Comparison of ENCODE assay signal across 12 mouse cellular contexts in genomic region chr5:111270246-111271002, GRCm38 (mm10).
DNase-seq lines count a peak whose midpoint lies in the region; ATAC-seq and TF ChIP-seq lines count a peak whose summit lies in the region.
"Had no signal": no experiment of that assay in that cellular context is flagged by ENCODE, and none has a peak within 500 bp of the region (broad histone marks: within the 10 kb centered on the region; RNA-seq: fewer than 3 reads in every experiment).

No protein-coding gene starts in this region.

- no peaks in the 10 kb centered on the region for H3K9me3 ChIP-seq in hindbrain, embryonic 13.5 days
- peaks cover 5% of the 10 kb centered on the region for H3K9me3 ChIP-seq in hindbrain, embryonic 12.5 days (replicated peaks)
- H3K9me3 ChIP-seq in forebrain, embryonic 14.5 days (replicated peaks; ENCODE audit: control insufficient read depth, low read length): peaks cover 5% of the 10 kb centered on the region; the same call in 1 of the 2 replicates
- no peaks in the 10 kb centered on the region for H3K9me3 ChIP-seq in midbrain, embryonic 14.5 days (ENCODE audit: control insufficient read depth, low read length)
- H3K9me3 ChIP-seq: heart, embryonic 15.5 days had no signal

- no peak for TF ChIP-seq CTCF in brain, embryonic 14.5 days (IDR thresholded peaks at IDR 0.05; ENCODE audit: borderline replicate concordance, extremely low read depth, insufficient read depth, insufficient read length)

- H3K4me2 ChIP-seq in hindbrain, embryonic 13.5 days: no peak overlapping the region
- no peak overlapping the region for H3K4me2 ChIP-seq in hindbrain, embryonic 12.5 days (replicated peaks)
- H3K4me2 ChIP-seq in forebrain, embryonic 14.5 days (ENCODE audit: low read length): no peak overlapping the region
- H3K4me2 ChIP-seq in midbrain, embryonic 14.5 days (ENCODE audit: low read length): no peak overlapping the region
- H3K4me2 ChIP-seq: embryonic facial prominence, embryonic 12.5 days; heart, embryonic 15.5 days; limb, embryonic 12.5 days had no signal

- WGBS in hindbrain, embryonic 13.5 days: 49% methylated on average over 15 of the region's 15 CpGs
- WGBS in hindbrain, embryonic 12.5 days: 61% methylated on average over 15 of the region's 15 CpGs
- WGBS in forebrain, embryonic 14.5 days: 57% methylated on average over 15 of the region's 15 CpGs
- WGBS in midbrain, embryonic 14.5 days: 63% methylated on average over 15 of the region's 15 CpGs

- TF ChIP-seq POLR2A in brain, embryonic 14.5 days (IDR thresholded peaks at IDR 0.05; ENCODE audit: borderline replicate concordance, extremely low read depth, insufficient read depth, insufficient read length, poor library complexity, severe bottlenecking): no peak

- peaks cover 18% of the 10 kb centered on the region for H3K27me3 ChIP-seq in hindbrain, embryonic 13.5 days
- H3K27me3 ChIP-seq in hindbrain, embryonic 12.5 days: no peaks in the 10 kb centered on the region
- H3K27me3 ChIP-seq in forebrain, embryonic 14.5 days (replicated peaks; ENCODE audit: control insufficient read depth, insufficient read depth, low read length): no peaks in the 10 kb centered on the region
- H3K27me3 ChIP-seq in midbrain, embryonic 14.5 days (ENCODE audit: control insufficient read depth, insufficient read depth, low read length): no peaks in the 10 kb centered on the region
- H3K27me3 ChIP-seq: embryonic facial prominence, embryonic 12.5 days; heart, embryonic 15.5 days; limb, embryonic 12.5 days had no signal

- peak; percentile 38 for ATAC-seq in hindbrain, embryonic 13.5 days (ENCODE audit: low FRiP score)
- no peak for ATAC-seq in hindbrain, embryonic 12.5 days (ENCODE audit: low FRiP score)
- ATAC-seq in forebrain, embryonic 14.5 days: peak; percentile 83
- ATAC-seq in midbrain, embryonic 14.5 days (ENCODE audit: low FRiP score, low TSS enrichment): 0 out of 2 replicates have a peak, but pooled peaks have one; percentile 9

- H3K9ac ChIP-seq in hindbrain, embryonic 13.5 days: peak overlapping the region; percentile 35; the same call in 1 of the 2 replicates
- no peak overlapping the region for H3K9ac ChIP-seq in hindbrain, embryonic 12.5 days
- H3K9ac ChIP-seq in forebrain, embryonic 14.5 days (ENCODE audit: low read length): peak overlapping the region; percentile 14; the same call in 1 of the 2 replicates
- no peak overlapping the region for H3K9ac ChIP-seq in midbrain, embryonic 14.5 days (replicated peaks; ENCODE audit: low read length)
- H3K9ac ChIP-seq: embryonic facial prominence, embryonic 12.5 days; heart, embryonic 15.5 days; limb, embryonic 12.5 days; liver, postnatal 0 days had no signal

- H3K4me3 ChIP-seq in hindbrain, embryonic 13.5 days: no peak overlapping the region
- H3K4me3 ChIP-seq in hindbrain, embryonic 12.5 days: no peak overlapping the region
- H3K4me3 ChIP-seq in forebrain, embryonic 14.5 days (ENCODE audit: low read depth, low read length): no peak overlapping the region
- no peak overlapping the region for H3K4me3 ChIP-seq in midbrain, embryonic 14.5 days (replicated peaks; ENCODE audit: low read depth, low read length)
- H3K4me3 ChIP-seq: embryonic facial prominence, embryonic 12.5 days; heart, embryonic 15.5 days; limb, embryonic 12.5 days had no signal

- H3K36me3 ChIP-seq in hindbrain, embryonic 13.5 days: peaks cover 62% of the 10 kb centered on the region
- H3K36me3 ChIP-seq in hindbrain, embryonic 12.5 days: peaks cover 32% of the 10 kb centered on the region
- peaks cover 49% of the 10 kb centered on the region for H3K36me3 ChIP-seq in forebrain, embryonic 14.5 days (ENCODE audit: control insufficient read depth, insufficient read depth, low read length)
- H3K36me3 ChIP-seq in midbrain, embryonic 14.5 days (ENCODE audit: control insufficient read depth, insufficient read depth, low read length): peaks cover 44% of the 10 kb centered on the region

- peak overlapping the region; percentile 55 for H3K27ac ChIP-seq in hindbrain, embryonic 13.5 days
- no peak overlapping the region for H3K27ac ChIP-seq in hindbrain, embryonic 12.5 days
- H3K27ac ChIP-seq in forebrain, embryonic 14.5 days (ENCODE audit: low read depth, low read length): peak overlapping the region; percentile 92
- H3K27ac ChIP-seq in midbrain, embryonic 14.5 days (replicated peaks; ENCODE audit: low read depth, low read length): peak overlapping the region; percentile 32
- H3K27ac ChIP-seq: embryonic facial prominence, embryonic 12.5 days; heart, embryonic 15.5 days; limb, embryonic 12.5 days; macrophage had no signal

- peak; percentile 90 for DNase-seq in brain, embryonic 14.5 days (ENCODE audit: low read depth)
- DNase-seq in forebrain, embryonic 14.5 days (ENCODE audit: low spot score): peak; percentile 87
- DNase-seq in midbrain, embryonic 14.5 days: peak; percentile 28
- no peak for DNase-seq in spleen, postnatal 36 days (ENCODE audit: low spot score in 2 of 2)
- DNase-seq in gastrocnemius, postnatal 4 days (ENCODE audit: low spot score in 2 of 2): no peak

- H3K4me1 ChIP-seq in hindbrain, embryonic 13.5 days (replicated peaks): peaks cover 26% of the 10 kb centered on the region
- H3K4me1 ChIP-seq in hindbrain, embryonic 12.5 days: peaks cover 8% of the 10 kb centered on the region; the same call in 1 of the 2 replicates
- peaks cover 5% of the 10 kb centered on the region for H3K4me1 ChIP-seq in forebrain, embryonic 14.5 days (ENCODE audit: control insufficient read depth, insufficient read depth, low read length)
- no peaks in the 10 kb centered on the region for H3K4me1 ChIP-seq in midbrain, embryonic 14.5 days (ENCODE audit: control insufficient read depth, insufficient read depth, low read length)

Comparison
In these comparisons a context has a peak if more than half of its experiments do, and no peak if none do; other contexts are left out.
1. H3K9ac ChIP-seq: peak in hindbrain, embryonic 13.5 days (single experiment) and forebrain, embryonic 14.5 days (single experiment); none in hindbrain, embryonic 12.5 days (single experiment) and midbrain, embryonic 14.5 days (single experiment).
2. DNase-seq: peak in brain, embryonic 14.5 days (single experiment), forebrain, embryonic 14.5 days (single experiment) and midbrain, embryonic 14.5 days (single experiment); none in spleen, postnatal 36 days (0 of 2) and gastrocnemius, postnatal 4 days (0 of 2).